Mouse (Mus musculus) E14TG2a.4 (cell line): ENCODE measurements around the gene Pilra.

ENCODE experiments used
- H3K27me3 ChIP-seq: 2 replicates; pipeline ENCODE4 v1.6.1; 2014; ENCODE audit warnings: low read length, control low read depth; ENCODE audit not compliant: insufficient read depth
- H3K36me3 ChIP-seq: 2 replicates; pipeline ENCODE4 v1.6.1; 2014; ENCODE audit warnings: low read length, control low read depth; ENCODE audit not compliant: insufficient read depth
- H3K4me1 ChIP-seq: replicated peaks from 2 replicates; pipeline ENCODE4 v1.6.1; 2014; ENCODE audit warnings: low read depth, low read length, control low read depth
- H3K4me3 ChIP-seq: replicated peaks from 2 replicates; pipeline ENCODE4 v1.5.1; 2014; ENCODE audit warnings: mild to moderate bottlenecking, low read length
- H3K9me3 ChIP-seq: 2 replicates; pipeline ENCODE4 v1.6.1; 2014; ENCODE audit warnings: low read length, control low read depth
- CTCF ChIP-seq: conservative IDR thresholded peaks from 2 replicates; pipeline ENCODE4 v1.5.1; 2014; ENCODE audit warnings: low read length
- NANOG ChIP-seq: IDR thresholded peaks from 2 replicates; pipeline ENCODE4 v1.6.1; 2014; ENCODE audit warnings: borderline replicate concordance, low read length, mixed read lengths
- POU5F1 ChIP-seq: IDR thresholded peaks from 2 replicates; pipeline ENCODE4 v1.6.1; 2014; ENCODE audit warnings: low read length, borderline replicate concordance

Gene Pilra

GRCm38 (mm10) chr5:137791553-137791952 is 44.5 kb downstream of the Pilra start:
- 0 out of 2 replicates have a peak, but pooled peaks have one; percentile 8 for TF ChIP-seq CTCF
- TF ChIP-seq NANOG = no peak
- no peak for TF ChIP-seq POU5F1
- peaks cover under 1% of the 10 kb centered on the region; the same call in 1 of the 2 replicates for H3K36me3 ChIP-seq
- H3K27me3 ChIP-seq = peaks cover 7% of the 10 kb centered on the region
- no peak overlapping the region for H3K4me3 ChIP-seq
- H3K9me3 ChIP-seq = no peaks in the 10 kb centered on the region
- H3K4me1 ChIP-seq = peaks cover 11% of the 10 kb centered on the region

- no peak overlapping the region for H3K4me3 ChIP-seq
- peaks cover 7% of the 10 kb centered on the region for H3K27me3 ChIP-seq
- peaks cover 24% of the 10 kb centered on the region for H3K4me1 ChIP-seq
- no peaks in the 10 kb centered on the region for H3K9me3 ChIP-seq
- peaks cover 13% of the 10 kb centered on the region for H3K36me3 ChIP-seq
- TF ChIP-seq NANOG (no peak), CTCF (no peak), POU5F1 (no peak)
Observed at GRCm38 (mm10) chr5:137788946-137789531, 47.0 kb downstream of the Pilra start.

GRCm38 (mm10) chr5:137788171-137788570 is 47.9 kb downstream of the Pilra start:
- no peak for TF ChIP-seq POU5F1
- peaks cover 22% of the 10 kb centered on the region for H3K36me3 ChIP-seq
- H3K4me1 ChIP-seq = peaks cover 32% of the 10 kb centered on the region
- peaks cover 7% of the 10 kb centered on the region for H3K27me3 ChIP-seq
- H3K4me3 ChIP-seq = peak overlapping the region; percentile 86
- H3K9me3 ChIP-seq = no peaks in the 10 kb centered on the region

- H3K9me3 ChIP-seq = no peaks in the 10 kb centered on the region
- TF ChIP-seq CTCF (no peak), POU5F1 (peak; percentile 27; the same call in 1 of the 2 replicates), NANOG (0 out of 2 replicates have a peak, but pooled peaks have one; percentile 9)
- H3K4me3 ChIP-seq = peak within 1 kb of the TSS; percentile 94
- peaks cover 30% of the 10 kb centered on the region for H3K36me3 ChIP-seq
- peaks cover 7% of the 10 kb centered on the region for H3K27me3 ChIP-seq
- peaks cover 41% of the 10 kb centered on the region for H3K4me1 ChIP-seq
Observed at GRCm38 (mm10) chr5:137787151-137787928, 48.7 kb downstream of the Pilra start, which contains the start of the genes Mepce and Zcwpw1. TSS of gene Mepce (minus strand) at chr5:137787655. TSS of gene Zcwpw1 (plus strand) at chr5:137787798.

- Histone ChIP-seq H3K4me1 (peaks cover 51% of the 10 kb centered on the region), H3K36me3 (peaks cover 40% of the 10 kb centered on the region), H3K9me3 (no peaks in the 10 kb centered on the region), H3K27me3 (peaks cover 7% of the 10 kb centered on the region), H3K4me3 (peak overlapping the region; percentile 94)
- TF ChIP-seq CTCF = no peak
- no peak for TF ChIP-seq POU5F1
- TF ChIP-seq NANOG = no peak
Observed at GRCm38 (mm10) chr5:137786109-137786942, 49.8 kb downstream of the Pilra start.

- TF ChIP-seq CTCF = no peak
- no peak for TF ChIP-seq NANOG
- TF ChIP-seq POU5F1 = no peak
- H3K4me3 ChIP-seq = peak overlapping the region; percentile 94
- H3K4me1 ChIP-seq = peaks cover 60% of the 10 kb centered on the region
- H3K27me3 ChIP-seq = peaks cover 7% of the 10 kb centered on the region
- peaks cover 50% of the 10 kb centered on the region for H3K36me3 ChIP-seq
- H3K9me3 ChIP-seq = no peaks in the 10 kb centered on the region
Observed at GRCm38 (mm10) chr5:137785164-137786031, 50.7 kb downstream of the Pilra start.

- Histone ChIP-seq H3K27me3 (peaks cover 7% of the 10 kb centered on the region), H3K9me3 (no peaks in the 10 kb centered on the region)
- no peak for TF ChIP-seq CTCF
- TF ChIP-seq POU5F1 = no peak
- no peak for TF ChIP-seq NANOG
Observed at GRCm38 (mm10) chr5:137784546-137784945, 51.5 kb downstream of the Pilra start.

GRCm38 (mm10) chr5:137783901-137784540 is 52.1 kb downstream of the Pilra start:
- peaks cover 7% of the 10 kb centered on the region for H3K27me3 ChIP-seq
- peak overlapping the region; percentile 94 for H3K4me3 ChIP-seq
- peaks cover 58% of the 10 kb centered on the region for H3K36me3 ChIP-seq
- H3K4me1 ChIP-seq = peaks cover 69% of the 10 kb centered on the region
- H3K9me3 ChIP-seq = no peaks in the 10 kb centered on the region
- TF ChIP-seq NANOG (no peak), POU5F1 (no peak), CTCF (no peak)

More at GRCm38 (mm10) chr5:137784546-137784945, 51.5 kb downstream of the Pilra start:
- Histone ChIP-seq H3K36me3 (peaks cover 58% of the 10 kb centered on the region), H3K4me1 (peaks cover 69% of the 10 kb centered on the region), H3K4me3 (peak overlapping the region; percentile 94)
